Mouse (Mus musculus) T-cell, adult 66 days (primary cell): ENCODE results near the gene BC061212. TPM values are rescaled to one million over a fixed set of nuclear protein-coding genes. Genes with fewer than 3 reads are reported as not detected.

Experiments
- total RNA-seq, 2 experiments: library from RNA; stranded (reverse); gene quantifications; 3 replicates in 1 of 2; 4 replicates in 1 of 2; pipeline ENCODE4 v1.2.4; 2023

BC061212 gene
- not detected for total RNA-seq

DNA sequence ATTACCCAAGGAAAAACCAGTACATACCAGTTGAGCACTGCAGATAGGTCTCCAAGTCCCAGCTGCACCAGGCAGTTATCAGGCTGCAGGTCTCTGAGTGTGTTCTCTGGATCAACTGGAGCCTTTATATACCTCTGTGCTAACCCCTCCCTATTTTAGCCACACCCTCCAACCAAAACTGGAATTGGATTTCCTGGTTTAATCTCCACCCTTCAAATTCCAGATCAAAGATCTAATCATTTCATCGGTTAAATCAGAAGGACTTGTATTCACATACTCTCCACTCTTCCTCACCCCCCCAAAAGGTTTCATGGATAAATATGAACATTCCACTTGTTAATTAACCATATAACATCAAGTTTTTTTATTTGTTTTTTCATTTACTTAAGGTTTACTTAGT, at the start of gene BC061212:
TSS of gene BC061212 (minus strand) at position 101 of the 400 bp plus-strand sequence.

DNA sequence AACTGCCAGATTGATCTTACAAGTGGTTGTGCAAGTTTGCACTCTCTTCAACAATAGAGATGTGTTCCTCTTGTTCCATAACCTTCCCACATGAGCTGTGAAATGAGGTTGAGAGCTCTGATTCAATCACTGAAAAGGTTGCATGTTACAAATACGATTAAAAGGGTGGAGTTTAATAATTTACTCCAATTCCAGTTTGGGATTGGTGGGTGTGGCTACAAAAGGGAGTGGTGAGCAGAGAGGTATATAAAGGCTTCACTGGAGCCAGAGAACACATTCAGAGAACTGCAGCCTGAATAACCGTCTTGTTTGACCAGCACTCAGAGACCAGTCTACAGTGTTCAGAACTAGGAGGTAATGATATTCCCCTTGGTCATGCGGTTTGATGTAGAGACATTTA, 5.7 kb upstream of the BC061212 start, which contains the start of gene Gm6351:
TSS of gene Gm6351 (plus strand) at position 301 of the 400 bp plus-strand sequence.

Other genes starting within 250 kb of the BC061212 start
- gene Gm7792, start 226.8 kb downstream of the BC061212 start, total RNA-seq, result not detected
- gene Gm16429, start 141.5 kb downstream of the BC061212 start, total RNA-seq, result not detected
- not detected for gene Gm6351, start 5.8 kb upstream of the BC061212 start, total RNA-seq
- gene Gm3106, start 147.5 kb upstream of the BC061212 start, total RNA-seq, result not detected
- not detected for gene A430089I19Rik, start 236.3 kb upstream of the BC061212 start, total RNA-seq
- not detected for gene Gm6502, start 243.9 kb upstream of the BC061212 start, total RNA-seq